Mouse (Mus musculus): ENCODE measurements around the gene Gli2. TPM values are rescaled to one million over a fixed set of nuclear protein-coding genes. Genes with fewer than 3 reads are reported as not detected.

The Gli2 gene
- total RNA-seq, 2 experiments from 2014 or later = 1.3 to 1.9 TPM

- intact Hi-C loops (cut with DNase I) = no loop called here
- no peak for DNase-seq (ENCODE audit: low spot score)
These were observed 38.3 kb downstream of the Gli2 start for GRCm38 (mm10) chr1:119015108-119015507.

DNA sequence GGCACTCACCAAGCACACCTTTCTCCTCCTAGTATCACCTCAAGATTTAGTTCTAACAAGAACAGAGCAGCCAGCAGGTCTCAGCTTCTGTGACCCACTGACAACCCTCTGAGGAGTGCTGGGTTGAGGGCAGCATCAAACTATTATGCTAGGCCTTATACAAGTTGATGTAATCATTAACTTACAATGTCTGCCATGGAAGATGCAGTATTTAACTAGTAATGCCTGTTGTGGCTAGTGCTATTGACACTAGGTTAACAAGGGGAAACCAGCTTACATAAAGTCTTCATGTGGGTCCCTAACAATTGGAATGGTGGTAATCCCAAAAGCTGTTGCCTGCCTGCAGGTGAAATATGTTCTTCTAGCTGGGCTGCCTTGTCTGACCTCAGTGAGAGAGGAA lies 44.5 kb downstream of the Gli2 start:
- intact Hi-C loops (cut with DNase I) = no loop called here
- no peak for DNase-seq (ENCODE audit: low spot score)

DNA sequence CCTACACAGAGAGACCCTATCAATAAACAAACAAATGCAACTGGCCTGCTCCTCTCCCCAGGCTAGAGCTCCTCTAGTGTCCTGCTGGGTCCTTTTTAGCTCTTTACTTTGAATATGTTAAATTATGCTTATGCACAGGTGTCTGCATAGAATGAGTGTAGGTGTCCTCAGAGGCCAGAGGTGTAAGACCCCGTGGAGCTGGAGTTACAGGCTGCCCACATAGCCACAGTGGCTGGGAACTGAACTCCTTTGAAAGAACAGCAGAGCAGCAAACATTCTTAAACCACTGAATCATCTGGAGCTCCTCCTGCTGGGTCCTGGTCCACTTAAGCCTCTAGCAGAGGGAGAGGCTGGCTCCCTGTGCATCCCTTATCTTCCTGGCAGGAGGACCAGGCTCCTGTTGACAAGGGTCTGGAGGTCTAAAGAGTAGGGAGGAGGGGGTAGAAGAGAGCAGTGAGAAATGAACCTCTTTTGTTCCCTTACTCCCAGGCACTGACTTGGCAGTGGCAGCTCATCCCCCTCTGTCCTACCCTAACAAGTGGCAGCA lies 49.5 kb downstream of the Gli2 start:
- intact Hi-C loops (cut with DNase I) = no loop called here
- DNase-seq (ENCODE audit: low spot score) = no peak

DNA sequence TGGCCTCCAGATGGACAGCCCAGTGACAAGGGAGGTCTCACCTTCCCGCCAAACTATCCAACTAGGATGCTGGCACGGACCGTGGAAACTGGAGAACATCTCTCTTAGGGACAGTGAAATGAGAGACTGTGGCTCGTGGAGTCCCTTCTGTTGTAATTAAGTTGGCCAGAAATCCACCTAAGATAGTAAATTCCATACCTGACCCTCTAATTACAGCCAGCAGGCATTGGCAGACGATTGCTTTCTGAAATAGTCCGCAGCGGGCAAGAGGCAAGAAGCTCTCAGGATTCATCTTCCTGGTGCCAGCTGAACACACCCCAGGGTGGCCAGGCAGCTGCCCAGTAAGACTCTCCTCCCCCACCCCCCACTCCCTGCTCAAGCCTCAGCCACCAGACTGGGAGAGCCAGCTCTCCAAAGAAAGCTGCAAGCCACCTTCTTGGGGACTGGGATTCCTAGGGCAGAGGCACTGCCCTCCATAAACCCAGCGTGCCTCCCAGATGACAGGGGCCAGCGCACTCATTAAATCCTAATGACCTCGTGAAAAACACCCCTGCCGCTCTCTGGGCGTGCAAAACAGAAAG lies 51.9 kb downstream of the Gli2 start:
- DNase-seq (ENCODE audit: low spot score) = no peak
- intact Hi-C loops (cut with DNase I) = no loop called here

GRCm38 (mm10) chr1:118994482-118995105 lies 58.8 kb downstream of the Gli2 start:
- DNase-seq (ENCODE audit: low spot score) = no peak
- intact Hi-C loops (cut with DNase I) = no loop called here

DNA sequence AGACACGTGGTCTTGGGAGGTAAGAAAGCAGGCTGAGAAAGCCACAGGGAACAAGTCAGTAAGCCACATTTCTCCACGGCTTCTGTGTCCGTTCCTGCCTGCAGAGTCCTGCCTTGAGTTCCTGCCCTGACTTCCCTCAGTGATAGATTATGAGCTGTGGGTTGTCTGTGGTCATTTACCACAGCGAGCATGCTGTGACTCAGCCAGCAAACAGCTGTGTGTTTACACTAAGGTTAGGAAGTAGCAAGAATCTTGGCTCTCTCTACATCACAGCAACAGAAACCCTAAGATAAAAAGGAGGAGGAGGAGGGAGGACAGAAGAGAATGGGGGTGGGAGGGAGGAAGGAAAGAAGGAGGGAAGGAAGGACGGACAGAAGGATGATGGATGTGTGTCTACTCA lies 59.6 kb downstream of the Gli2 start:
- DNase-seq (ENCODE audit: low spot score) = no peak

DNA sequence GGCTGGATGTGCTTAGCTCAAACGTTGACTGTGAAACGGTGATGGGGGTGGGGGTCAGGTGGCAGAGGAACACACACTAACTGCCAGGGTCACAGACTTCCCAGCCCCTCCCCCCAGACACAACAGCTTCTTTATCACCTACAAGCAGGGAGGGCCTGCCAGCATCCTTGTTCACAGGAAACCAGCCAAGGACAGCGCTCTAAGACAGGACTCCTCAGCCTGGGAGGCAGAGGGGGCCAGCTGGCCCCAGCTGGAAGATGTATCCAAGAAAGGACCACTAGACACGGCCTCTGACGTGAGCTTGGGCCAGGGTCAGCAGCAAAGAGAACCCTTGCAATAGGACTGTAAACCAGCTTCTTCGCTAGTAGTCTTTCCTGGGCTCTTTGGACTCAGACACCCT lies 65.1 kb downstream of the Gli2 start:
- intact Hi-C loops (cut with DNase I) = no loop called here
- DNase-seq (ENCODE audit: low spot score) = no peak

More for the DNA sequence above, 59.6 kb downstream of the Gli2 start:
- intact Hi-C loops (cut with DNase I) = no loop called here

DNA sequence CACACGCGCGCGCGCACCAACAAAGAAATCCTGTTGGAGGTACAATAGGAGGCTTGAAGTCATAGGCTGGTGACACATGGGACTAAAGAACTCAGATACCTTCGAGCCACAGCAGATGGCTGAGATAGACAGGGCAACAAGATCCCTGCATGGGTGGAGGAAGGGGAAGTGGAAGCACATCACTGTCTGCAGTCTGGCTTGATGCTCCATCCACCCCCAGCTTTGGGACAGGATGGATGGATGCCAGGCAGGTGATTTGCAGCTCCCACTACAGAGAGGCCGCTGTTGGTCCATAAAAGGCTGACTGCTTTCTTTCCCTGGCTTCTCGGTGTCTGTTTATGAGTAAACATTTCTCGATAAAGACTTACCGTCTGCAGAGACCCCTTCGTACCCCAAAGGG lies 65.9 kb downstream of the Gli2 start:
- intact Hi-C loops (cut with DNase I) = no loop called here
- no peak for DNase-seq (ENCODE audit: low spot score)

- intact Hi-C loops (cut with DNase I) = no loop called here
- no peak for DNase-seq (ENCODE audit: low spot score)
These were observed 70.0 kb downstream of the Gli2 start for GRCm38 (mm10) chr1:118983389-118983788.

- no peak for DNase-seq (ENCODE audit: low spot score)
- intact Hi-C loops (cut with DNase I) = no loop called here
These were observed 70.6 kb downstream of the Gli2 start for GRCm38 (mm10) chr1:118982805-118983211.

DNA sequence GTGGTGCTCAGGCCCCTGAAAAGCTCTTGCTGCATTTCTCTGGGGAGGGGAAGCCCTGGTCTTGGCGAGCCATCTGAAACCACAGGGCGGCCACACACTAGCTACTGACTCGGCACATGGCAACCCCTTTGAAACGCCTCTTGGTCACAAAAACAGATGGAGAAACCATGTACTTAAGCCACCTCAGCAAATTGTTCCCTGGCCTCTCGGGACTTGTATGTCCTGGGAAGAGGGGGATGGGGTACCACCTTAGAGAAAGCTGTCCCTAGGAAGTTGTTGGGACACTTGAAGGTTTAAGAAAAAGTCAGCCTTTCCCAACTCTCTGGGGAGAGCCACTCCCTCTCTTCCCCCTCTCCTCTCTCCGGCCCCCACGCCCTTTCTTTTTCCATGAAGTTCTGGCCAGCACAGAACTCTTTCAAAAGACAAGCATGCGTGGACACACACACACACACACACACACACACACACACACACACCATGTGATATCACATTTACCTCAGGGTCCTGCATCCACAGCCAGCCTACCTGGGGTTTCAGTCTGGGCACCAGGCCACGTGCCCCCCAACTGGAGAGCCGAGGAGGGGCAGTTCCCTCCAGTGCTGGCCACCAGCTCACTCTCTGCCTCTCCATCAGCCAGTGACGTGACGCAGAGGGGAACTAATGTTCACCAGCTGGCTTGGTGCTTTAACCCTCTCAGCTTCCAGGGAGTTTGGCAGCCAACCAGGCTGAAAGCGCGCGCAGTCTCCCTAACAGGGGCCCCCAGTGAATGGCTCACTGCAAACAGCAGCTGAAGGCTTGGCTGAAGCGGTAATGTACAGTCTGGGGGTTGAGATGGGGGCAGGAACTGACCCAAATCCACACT lies 71.2 kb downstream of the Gli2 start:
- DNase-seq (ENCODE audit: low spot score) = peak; percentile 67
- intact Hi-C loops (cut with DNase I) = no loop called here

- no peak for DNase-seq (ENCODE audit: low spot score)
These were observed 72.8 kb downstream of the Gli2 start for GRCm38 (mm10) chr1:118980636-118981035.

GRCm38 (mm10) chr1:118976596-118976995 lies 76.8 kb downstream of the Gli2 start:
- DNase-seq (ENCODE audit: low spot score) = peak; percentile 79
- intact Hi-C loops (cut with DNase I) = no loop called here

More at GRCm38 (mm10) chr1:118980636-118981035, 72.8 kb downstream of the Gli2 start:
- intact Hi-C loops (cut with DNase I) = no loop called here

- no peak for DNase-seq (ENCODE audit: low spot score)
- intact Hi-C loops (cut with DNase I) = no loop called here
These were observed 78.0 kb downstream of the Gli2 start for GRCm38 (mm10) chr1:118975376-118975775.

DNA sequence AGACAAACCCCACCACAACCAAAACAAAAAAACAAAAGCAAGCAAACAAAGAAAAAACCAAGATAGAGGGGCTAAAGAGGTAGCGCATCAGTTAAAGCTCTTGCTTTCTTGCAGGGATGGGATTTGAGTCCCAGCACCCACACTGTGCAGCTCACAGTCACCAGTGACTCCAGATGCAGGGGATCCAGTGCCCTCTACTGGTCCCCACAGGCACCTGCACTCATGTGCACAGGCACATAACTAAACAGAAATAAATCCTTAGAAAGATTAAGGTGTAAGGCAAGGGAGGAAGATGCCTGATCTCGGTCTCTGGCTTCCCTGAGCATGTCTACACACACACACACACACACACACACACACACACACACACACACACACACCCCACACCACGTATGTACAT lies 83.4 kb downstream of the Gli2 start:
- intact Hi-C loops (cut with DNase I) = no loop called here
- DNase-seq (ENCODE audit: low spot score) = no peak

DNA sequence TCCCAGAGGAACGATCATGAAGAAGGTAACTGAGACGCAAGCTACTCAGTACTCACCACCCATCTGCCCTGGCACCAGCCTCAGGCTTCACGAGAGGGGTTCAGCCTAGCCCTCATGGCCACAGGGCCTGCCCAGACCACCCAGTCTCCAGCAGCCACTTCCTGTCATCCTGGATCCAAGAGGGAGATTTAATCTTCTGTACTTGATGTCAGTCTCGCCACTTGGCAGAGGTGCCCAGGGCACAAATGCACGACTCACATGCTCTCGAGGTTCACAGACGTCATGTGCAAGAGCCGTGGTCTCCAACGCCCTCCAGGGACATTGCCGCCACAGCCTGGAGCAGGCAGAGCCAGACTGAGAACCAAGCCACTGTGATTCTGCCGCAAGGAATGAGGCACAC lies 84.0 kb downstream of the Gli2 start:
- intact Hi-C loops (cut with DNase I) = no loop called here

GRCm38 (mm10) chr1:118968661-118969179 lies 84.7 kb downstream of the Gli2 start:
- intact Hi-C loops (cut with DNase I) = no loop called here
- no peak for DNase-seq (ENCODE audit: low spot score)

More for the DNA sequence above, 84.0 kb downstream of the Gli2 start:
- no peak for DNase-seq (ENCODE audit: low spot score)

- no peak for DNase-seq (ENCODE audit: low spot score)
- intact Hi-C loops (cut with DNase I) = no loop called here
These were observed 85.4 kb downstream of the Gli2 start for GRCm38 (mm10) chr1:118967976-118968375.

DNA sequence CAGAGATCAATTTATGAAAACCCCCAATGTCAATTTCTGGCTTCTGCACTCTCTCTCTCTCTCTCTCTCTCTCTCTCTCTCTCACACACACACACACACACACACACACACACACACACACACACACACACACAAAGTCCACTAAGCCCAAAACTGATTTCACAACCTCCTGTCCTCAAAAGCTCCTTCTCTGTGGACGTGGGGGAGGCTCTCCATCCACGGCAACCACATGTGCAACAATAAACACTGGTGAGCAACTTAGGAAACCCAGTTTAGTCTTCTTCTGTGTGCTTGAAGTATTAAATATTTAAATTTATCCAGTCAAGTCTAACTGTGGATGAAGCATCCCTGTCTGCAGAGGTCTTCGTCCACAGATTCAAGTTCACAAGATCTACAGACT lies 86.1 kb downstream of the Gli2 start:
- DNase-seq (ENCODE audit: low spot score) = no peak
- intact Hi-C loops (cut with DNase I) = no loop called here

- intact Hi-C loops (cut with DNase I) = no loop called here
- no peak for DNase-seq (ENCODE audit: low spot score)
These were observed 94.8 kb downstream of the Gli2 start for GRCm38 (mm10) chr1:118958644-118959043.

DNA sequence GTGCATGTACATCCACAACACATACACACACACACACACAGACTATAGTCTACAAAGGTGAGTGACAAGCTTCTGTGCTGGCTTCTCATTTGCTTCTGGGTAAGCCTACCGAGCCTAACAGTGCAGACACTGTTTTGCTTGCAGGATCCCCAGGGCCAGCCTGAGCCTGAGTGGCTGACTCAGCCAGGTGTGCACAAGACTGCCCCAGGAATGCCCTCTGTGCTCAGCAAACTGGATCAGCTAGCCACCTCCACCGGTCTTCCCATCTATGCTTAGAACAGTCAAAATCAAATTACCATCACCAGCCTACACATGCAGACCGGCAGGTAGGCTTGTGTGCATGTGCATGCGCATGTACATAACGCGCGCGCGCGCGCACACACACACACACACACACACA lies 97.6 kb downstream of the Gli2 start:
- no peak for DNase-seq (ENCODE audit: low spot score)
- intact Hi-C loops (cut with DNase I) = no loop called here
